Mouse (Mus musculus): Measurements from ENCODE around the gene Rmnd5a. TPM values are rescaled to one million over a fixed set of nuclear protein-coding genes. Genes with fewer than 3 reads are reported as not detected.

Rmnd5a gene
- polyA plus RNA-seq, 1 experiment from 2014 or later = 7.9 TPM

DNA sequence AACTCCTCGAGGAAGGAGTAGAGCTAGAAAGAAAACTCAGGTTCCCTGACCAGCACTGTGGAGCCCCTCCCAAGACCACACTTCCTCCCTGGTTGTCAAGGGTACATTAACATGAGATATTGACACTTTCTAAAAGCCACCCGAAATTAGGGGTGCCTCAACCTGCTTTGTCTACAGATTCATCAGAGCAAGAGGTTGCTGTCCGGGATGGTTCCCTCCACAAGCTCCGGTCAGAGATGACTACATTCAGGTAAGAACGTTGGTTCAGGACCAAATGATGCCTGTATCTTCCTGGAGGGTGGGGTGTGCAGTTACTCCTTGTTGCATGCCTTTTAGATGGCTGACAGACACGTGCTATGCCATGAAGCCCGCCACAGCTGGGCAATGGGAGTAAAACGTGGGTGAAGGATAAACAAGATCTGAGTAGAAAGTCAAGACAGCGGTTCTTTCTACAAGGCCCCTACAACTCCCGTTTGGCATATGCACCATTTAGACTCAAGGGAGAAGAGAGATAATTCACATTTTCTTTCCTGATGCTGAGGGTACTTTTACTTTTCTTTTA, 87.5 kb downstream of the Rmnd5a start:
- DNase-seq (ENCODE audit: low spot score) = no peak
- no peaks in the 10 kb centered on the region for H3K4me1 ChIP-seq (replicated peaks)
- H3K27ac ChIP-seq = no peak overlapping the region
- H3K27me3 ChIP-seq (ENCODE audit: insufficient read depth, poor library complexity, severe bottlenecking) = no peaks in the 10 kb centered on the region
- H3K4me3 ChIP-seq = no peak overlapping the region
- H3K9me3 ChIP-seq = peaks cover 2% of the 10 kb centered on the region
- H3K36me3 ChIP-seq = no peaks in the 10 kb centered on the region
- WGBS = 86% methylated on average over 10 of the region's 10 CpGs

DNA sequence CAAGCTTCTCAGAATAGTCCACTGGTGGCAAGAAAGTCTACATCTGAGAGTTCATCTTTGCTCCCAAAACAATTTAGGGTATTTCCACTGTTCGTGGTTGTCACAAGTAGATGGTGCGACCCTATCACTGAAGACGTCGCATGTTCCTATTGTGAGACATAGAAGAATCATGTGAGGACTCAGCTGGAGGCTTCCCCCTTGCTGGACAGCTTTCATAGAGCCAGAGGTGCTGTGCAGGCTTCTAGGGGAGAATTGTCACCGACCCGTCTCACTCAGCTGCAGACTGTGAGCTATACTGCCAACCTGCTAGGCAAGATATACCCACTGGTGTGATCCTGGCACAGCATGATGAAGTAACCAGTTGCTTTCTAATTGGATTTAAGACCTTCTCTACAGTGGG, 88.2 kb downstream of the Rmnd5a start:
- DNase-seq (ENCODE audit: low spot score) = no peak

DNA sequence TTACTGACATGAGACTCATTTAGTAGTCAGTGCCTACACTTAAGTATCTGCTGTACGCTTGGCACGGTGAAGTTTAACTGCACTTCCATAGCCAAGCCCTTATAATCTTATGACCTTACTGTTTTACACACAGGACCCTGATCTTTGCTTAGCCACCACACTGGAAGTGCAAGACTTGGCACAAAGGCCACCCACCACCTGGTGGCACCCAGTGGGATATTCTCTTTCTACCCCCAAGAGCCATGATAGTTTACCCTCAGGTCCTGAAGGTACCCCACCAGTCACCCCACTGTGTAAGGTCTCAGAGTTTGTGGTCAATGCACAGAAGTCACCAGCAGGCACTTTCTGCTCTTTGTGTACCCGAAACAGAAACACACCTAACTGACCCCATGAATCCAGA, 89.2 kb downstream of the Rmnd5a start:
- DNase-seq (ENCODE audit: low spot score) = no peak
- no peak overlapping the region for H3K27ac ChIP-seq
- WGBS = 92% methylated on average over 3 of the region's 3 CpGs
- H3K4me3 ChIP-seq = no peak overlapping the region
- no peaks in the 10 kb centered on the region for H3K27me3 ChIP-seq (ENCODE audit: insufficient read depth, poor library complexity, severe bottlenecking)
- H3K4me1 ChIP-seq (replicated peaks) = no peaks in the 10 kb centered on the region
- H3K36me3 ChIP-seq = no peaks in the 10 kb centered on the region
- H3K9me3 ChIP-seq = peaks cover 5% of the 10 kb centered on the region

More for the DNA sequence above, 88.2 kb downstream of the Rmnd5a start:
- 92% methylated on average over 6 of the region's 6 CpGs for WGBS
- Histone ChIP-seq H3K4me3 (no peak overlapping the region), H3K9me3 (peaks cover 5% of the 10 kb centered on the region), H3K36me3 (no peaks in the 10 kb centered on the region), H3K27ac (no peak overlapping the region), H3K4me1 (replicated peaks) (no peaks in the 10 kb centered on the region), H3K27me3 (ENCODE audit: insufficient read depth, poor library complexity, severe bottlenecking) (no peaks in the 10 kb centered on the region)

DNA sequence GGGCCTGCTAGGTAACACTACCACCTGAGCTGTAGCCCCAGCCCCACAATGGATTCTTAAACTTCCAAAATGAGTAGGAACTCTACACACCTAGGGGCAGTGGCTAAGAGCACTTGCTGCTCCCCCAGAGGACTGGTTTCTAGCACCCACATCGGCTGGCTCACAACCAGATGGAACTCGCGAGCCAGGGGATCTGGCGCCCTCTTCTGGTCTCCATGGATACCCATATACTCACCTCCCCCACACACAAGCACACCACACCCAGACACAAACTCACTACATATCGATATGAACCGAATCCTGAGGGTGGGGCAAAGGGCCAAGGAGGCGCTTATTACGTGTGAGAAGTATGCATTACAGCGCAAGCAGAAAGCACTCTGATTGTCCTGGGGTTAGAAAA, 92.4 kb downstream of the Rmnd5a start:
- Histone ChIP-seq H3K4me3 (no peak overlapping the region), H3K27ac (no peak overlapping the region), H3K9me3 (peaks cover 5% of the 10 kb centered on the region), H3K36me3 (no peaks in the 10 kb centered on the region), H3K4me1 (replicated peaks) (no peaks in the 10 kb centered on the region), H3K27me3 (ENCODE audit: insufficient read depth, poor library complexity, severe bottlenecking) (no peaks in the 10 kb centered on the region)
- no peak for DNase-seq (ENCODE audit: low spot score)
- 90% methylated on average over 9 of the region's 9 CpGs for WGBS

DNA sequence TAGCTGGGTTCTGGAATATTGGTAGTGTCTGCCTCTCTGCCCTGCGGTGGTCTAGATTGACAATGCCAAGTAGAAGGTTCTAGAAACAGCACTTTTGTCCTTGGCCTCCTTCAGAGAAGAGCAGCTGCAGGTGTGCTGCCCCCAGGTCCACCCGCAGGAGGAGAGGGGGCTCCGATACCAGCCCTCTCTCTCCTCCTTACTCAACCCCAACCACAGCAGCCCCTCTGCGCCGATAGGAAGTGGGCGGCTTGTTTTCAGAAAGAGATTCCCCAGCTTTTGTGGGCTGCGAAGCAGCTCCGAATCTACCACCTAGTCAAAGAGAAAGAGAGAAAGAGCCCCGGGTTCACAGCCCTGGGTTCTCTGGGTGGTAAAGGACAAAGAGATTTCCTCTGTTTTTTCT, 99.3 kb downstream of the Rmnd5a start:
- no peak for DNase-seq (ENCODE audit: low spot score)
- Histone ChIP-seq H3K4me1 (replicated peaks) (no peaks in the 10 kb centered on the region), H3K27me3 (ENCODE audit: insufficient read depth, poor library complexity, severe bottlenecking) (no peaks in the 10 kb centered on the region), H3K4me3 (no peak overlapping the region), H3K27ac (no peak overlapping the region), H3K36me3 (no peaks in the 10 kb centered on the region), H3K9me3 (no peaks in the 10 kb centered on the region)
- WGBS = 85% methylated on average over 9 of the region's 9 CpGs

DNA sequence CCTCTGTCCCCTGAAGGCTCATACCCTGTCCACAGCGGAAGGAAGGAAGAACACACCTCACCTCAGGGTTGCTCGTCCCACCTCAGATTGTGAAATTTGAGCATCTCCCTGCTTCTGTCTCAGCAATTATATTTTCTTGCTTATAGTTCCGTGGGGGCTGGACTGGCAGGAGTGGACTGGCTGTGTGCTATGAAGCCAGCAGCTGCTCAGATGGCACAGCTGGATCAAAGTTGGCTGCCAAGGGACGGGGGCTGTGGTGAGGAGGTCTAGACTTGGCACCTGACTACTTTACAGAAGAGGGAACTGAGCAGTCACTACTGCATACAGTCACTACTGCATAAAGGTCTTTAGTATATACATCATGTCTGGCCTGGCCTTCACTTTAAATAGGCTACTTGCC, 101.1 kb downstream of the Rmnd5a start:
- H3K9me3 ChIP-seq = no peaks in the 10 kb centered on the region

DNA sequence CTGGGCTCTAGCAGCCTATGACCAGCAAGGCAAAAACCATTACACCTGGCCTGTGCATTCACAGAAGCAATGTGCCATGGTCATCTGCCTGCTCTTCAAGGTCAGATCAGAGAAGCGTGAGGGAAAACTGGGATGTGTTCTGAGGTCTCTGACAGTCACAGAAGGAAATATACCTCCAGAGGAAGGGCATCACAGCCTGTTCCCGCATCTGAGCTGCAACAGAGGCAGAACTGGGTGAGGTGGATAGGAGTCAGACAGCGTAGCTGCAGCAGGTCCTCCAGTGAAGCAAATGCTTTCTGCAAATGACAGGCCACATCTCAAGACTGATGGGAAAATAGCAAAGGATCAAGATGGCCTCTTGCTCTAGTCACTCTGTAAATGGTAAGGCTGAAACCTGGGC, 101.5 kb downstream of the Rmnd5a start:
- Histone ChIP-seq H3K27ac (no peak overlapping the region), H3K4me3 (no peak overlapping the region), H3K27me3 (ENCODE audit: insufficient read depth, poor library complexity, severe bottlenecking) (no peaks in the 10 kb centered on the region), H3K36me3 (no peaks in the 10 kb centered on the region), H3K4me1 (replicated peaks) (no peaks in the 10 kb centered on the region), H3K9me3 (no peaks in the 10 kb centered on the region)
- WGBS = 90% methylated on average over 3 of the region's 3 CpGs
- no peak for DNase-seq (ENCODE audit: low spot score)

More for the DNA sequence above, 101.1 kb downstream of the Rmnd5a start:
- Histone ChIP-seq H3K4me3 (no peak overlapping the region), H3K27me3 (ENCODE audit: insufficient read depth, poor library complexity, severe bottlenecking) (no peaks in the 10 kb centered on the region), H3K27ac (no peak overlapping the region), H3K36me3 (no peaks in the 10 kb centered on the region), H3K4me1 (replicated peaks) (no peaks in the 10 kb centered on the region)
- 87% methylated on average over 4 of the region's 4 CpGs for WGBS
- DNase-seq (ENCODE audit: low spot score) = no peak

Other genes with a start within 250 kb of the Rmnd5a start
- gene Fabp1, start 240.8 kb downstream of the Rmnd5a start, polyA plus RNA-seq (2016; fragmentation: Nextera tagmentation; extraction: Ambion mirVana) = not detected in 2 replicates
- gene Krcc1, start 169.0 kb downstream of the Rmnd5a start, polyA plus RNA-seq (2016; fragmentation: Nextera tagmentation; extraction: Ambion mirVana) = 28.4 and 32.8 TPM in 2 replicates
- 0.14 and 0.36 TPM in 2 replicates for gene Smyd1, start 118.4 kb downstream of the Rmnd5a start, polyA plus RNA-seq (2016; fragmentation: Nextera tagmentation; extraction: Ambion mirVana)
- 0.13 TPM in 1 of 2 replicates, not detected in the other for gene Cd8b1, start 117.8 kb downstream of the Rmnd5a start, polyA plus RNA-seq (2016; fragmentation: Nextera tagmentation; extraction: Ambion mirVana)
- not detected in 2 replicates for gene Cd8a, start 67.2 kb downstream of the Rmnd5a start, polyA plus RNA-seq (2016; fragmentation: Nextera tagmentation; extraction: Ambion mirVana)
- gene Rnf103, start 53.3 kb upstream of the Rmnd5a start, polyA plus RNA-seq (2016; fragmentation: Nextera tagmentation; extraction: Ambion mirVana) = 10.6 and 12.3 TPM in 2 replicates
- gene Chmp3, start 103.2 kb upstream of the Rmnd5a start, polyA plus RNA-seq (2016; fragmentation: Nextera tagmentation; extraction: Ambion mirVana) = 46.6 and 52.0 TPM in 2 replicates
- gene Kdm3a, start 192.4 kb upstream of the Rmnd5a start, polyA plus RNA-seq (2016; fragmentation: Nextera tagmentation; extraction: Ambion mirVana) = 69.3 and 79.8 TPM in 2 replicates